Mouse (Mus musculus): ENCODE measurements at regions not wholly inside any gene's neighbourhood (a gene's known extent, or its start where the extent isn't known, plus 50 kb on each side); places are given as distances from the start of the nearest gene placed in this dataset.
"Not testable (repeated sequence)": the region's sequence is repeated elsewhere in the genome, so short reads cannot be mapped to it uniquely, and the experiment has no call there.

GRCm38 (mm10) chr7:138714731-138715130 is 131.1 kb upstream of the Ppp2r2d start:
- Histone ChIP-seq H3K27ac (replicated peaks; ENCODE audit: low read depth, low read length) (no peak overlapping the region), H3K4me2 (ENCODE audit: low read depth, severe bottlenecking) (no peak overlapping the region), H3K27me3 (ENCODE audit: control insufficient read depth, insufficient read depth, low read length) (no peaks in the 10 kb centered on the region), H3K9me3 (ENCODE audit: control insufficient read depth, low read length) (no peaks in the 10 kb centered on the region), H3K9ac (ENCODE audit: low read length) (no peak overlapping the region), H3K36me3 (ENCODE audit: control insufficient read depth, insufficient read depth, low read length) (no peaks in the 10 kb centered on the region), H3K4me1 (ENCODE audit: control insufficient read depth, insufficient read depth, low read length) (no peaks in the 10 kb centered on the region), H3K4me3 (ENCODE audit: low read depth, low read length) (no peak overlapping the region)
- DNase-seq (ENCODE audit: low spot score) = no peak
- 77% methylated on average over 1 of the region's 1 CpGs for WGBS
- ATAC-seq (ENCODE audit: insufficient number of reproducible peaks, low FRiP score, low TSS enrichment, low read depth) = no peak

GRCm38 (mm10) chr7:138708373-138708772 is 137.5 kb upstream of the Ppp2r2d start:
- Histone ChIP-seq H3K4me3 (ENCODE audit: low read depth, low read length) (no peak overlapping the region), H3K9me3 (ENCODE audit: control insufficient read depth, low read length) (no peaks in the 10 kb centered on the region), H3K27me3 (ENCODE audit: control insufficient read depth, insufficient read depth, low read length) (no peaks in the 10 kb centered on the region), H3K4me2 (ENCODE audit: low read depth, severe bottlenecking) (no peak overlapping the region), H3K4me1 (ENCODE audit: control insufficient read depth, insufficient read depth, low read length) (no peaks in the 10 kb centered on the region), H3K9ac (ENCODE audit: low read length) (no peak overlapping the region), H3K36me3 (ENCODE audit: control insufficient read depth, insufficient read depth, low read length) (no peaks in the 10 kb centered on the region), H3K27ac (replicated peaks; ENCODE audit: low read depth, low read length) (no peak overlapping the region)
- DNase-seq (ENCODE audit: low spot score) (no peak), ATAC-seq (ENCODE audit: insufficient number of reproducible peaks, low FRiP score, low TSS enrichment, low read depth) (no peak)
- 74% methylated on average over 6 of the region's 6 CpGs for WGBS

- H3K4me1 ChIP-seq (ENCODE audit: control insufficient read depth, insufficient read depth, low read length); DNase-seq (ENCODE audit: low spot score); H3K36me3 ChIP-seq (ENCODE audit: control insufficient read depth, insufficient read depth, low read length); H3K9ac ChIP-seq (ENCODE audit: low read length); H3K27ac ChIP-seq (replicated peaks; ENCODE audit: low read depth, low read length); ATAC-seq (ENCODE audit: insufficient number of reproducible peaks, low FRiP score, low TSS enrichment, low read depth); H3K9me3 ChIP-seq (ENCODE audit: control insufficient read depth, low read length); H3K4me3 ChIP-seq (ENCODE audit: low read depth, low read length); H3K27me3 ChIP-seq (ENCODE audit: control insufficient read depth, insufficient read depth, low read length); H3K4me2 ChIP-seq (ENCODE audit: low read depth, severe bottlenecking): not testable (repeated sequence)
- 96% methylated on average over 1 of the region's 1 CpGs for WGBS
Observed at GRCm38 (mm10) chr7:138699599-138699998, 146.3 kb upstream of the Ppp2r2d start.

- WGBS = 76% methylated on average over 7 of the region's 7 CpGs
- H3K9me3 ChIP-seq (ENCODE audit: control insufficient read depth, low read length) = no peaks in the 10 kb centered on the region
- no peaks in the 10 kb centered on the region for H3K4me1 ChIP-seq (ENCODE audit: control insufficient read depth, insufficient read depth, low read length)
- DNase-seq (ENCODE audit: low spot score) (no peak), ATAC-seq (ENCODE audit: insufficient number of reproducible peaks, low FRiP score, low TSS enrichment, low read depth) (no peak)
- H3K9ac ChIP-seq (ENCODE audit: low read length) = no peak overlapping the region
- no peak overlapping the region for H3K4me2 ChIP-seq (ENCODE audit: low read depth, severe bottlenecking)
- H3K27me3 ChIP-seq (ENCODE audit: control insufficient read depth, insufficient read depth, low read length) = no peaks in the 10 kb centered on the region
- no peak overlapping the region for H3K4me3 ChIP-seq (ENCODE audit: low read depth, low read length)
- H3K27ac ChIP-seq (replicated peaks; ENCODE audit: low read depth, low read length) = no peak overlapping the region
- H3K36me3 ChIP-seq (ENCODE audit: control insufficient read depth, insufficient read depth, low read length) = no peaks in the 10 kb centered on the region
Observed at GRCm38 (mm10) chr7:138682161-138682560, 163.7 kb upstream of the Ppp2r2d start.

GRCm38 (mm10) chr7:138680530-138680929 is 165.3 kb upstream of the Ppp2r2d start:
- H3K27ac ChIP-seq (replicated peaks; ENCODE audit: low read depth, low read length) = no peak overlapping the region

GRCm38 (mm10) chr7:138679575-138679974 is 166.3 kb upstream of the Ppp2r2d start:
- H3K9ac ChIP-seq (ENCODE audit: low read length) = no peak overlapping the region
- no peak overlapping the region for H3K4me3 ChIP-seq (ENCODE audit: low read depth, low read length)
- H3K27ac ChIP-seq (replicated peaks; ENCODE audit: low read depth, low read length) = no peak overlapping the region
- H3K27me3 ChIP-seq (ENCODE audit: control insufficient read depth, insufficient read depth, low read length) = no peaks in the 10 kb centered on the region
- WGBS = 80% methylated on average over 2 of the region's 2 CpGs
- H3K4me2 ChIP-seq (ENCODE audit: low read depth, severe bottlenecking) = no peak overlapping the region
- no peak for DNase-seq (ENCODE audit: low spot score)
- no peaks in the 10 kb centered on the region for H3K36me3 ChIP-seq (ENCODE audit: control insufficient read depth, insufficient read depth, low read length)
- no peaks in the 10 kb centered on the region for H3K4me1 ChIP-seq (ENCODE audit: control insufficient read depth, insufficient read depth, low read length)
- H3K9me3 ChIP-seq (ENCODE audit: control insufficient read depth, low read length) = no peaks in the 10 kb centered on the region
- no peak for ATAC-seq (ENCODE audit: insufficient number of reproducible peaks, low FRiP score, low TSS enrichment, low read depth)

More at GRCm38 (mm10) chr7:138680530-138680929, 165.3 kb upstream of the Ppp2r2d start:
- ATAC-seq (ENCODE audit: insufficient number of reproducible peaks, low FRiP score, low TSS enrichment, low read depth) = no peak
- WGBS = 73% methylated on average over 5 of the region's 5 CpGs
- no peak overlapping the region for H3K9ac ChIP-seq (ENCODE audit: low read length)
- no peak overlapping the region for H3K4me3 ChIP-seq (ENCODE audit: low read depth, low read length)
- no peak for DNase-seq (ENCODE audit: low spot score)
- H3K27me3 ChIP-seq (ENCODE audit: control insufficient read depth, insufficient read depth, low read length) = no peaks in the 10 kb centered on the region
- no peaks in the 10 kb centered on the region for H3K36me3 ChIP-seq (ENCODE audit: control insufficient read depth, insufficient read depth, low read length)
- no peak overlapping the region for H3K4me2 ChIP-seq (ENCODE audit: low read depth, severe bottlenecking)
- H3K4me1 ChIP-seq (ENCODE audit: control insufficient read depth, insufficient read depth, low read length) = no peaks in the 10 kb centered on the region
- no peaks in the 10 kb centered on the region for H3K9me3 ChIP-seq (ENCODE audit: control insufficient read depth, low read length)

- Histone ChIP-seq H3K4me2 (ENCODE audit: low read depth, severe bottlenecking) (no peak overlapping the region), H3K27me3 (ENCODE audit: control insufficient read depth, insufficient read depth, low read length) (no peaks in the 10 kb centered on the region), H3K9ac (ENCODE audit: low read length) (no peak overlapping the region), H3K36me3 (ENCODE audit: control insufficient read depth, insufficient read depth, low read length) (no peaks in the 10 kb centered on the region), H3K4me1 (ENCODE audit: control insufficient read depth, insufficient read depth, low read length) (0 out of 2 replicates have a peak, but pooled peaks cover 4% of the 10 kb centered on the region), H3K4me3 (ENCODE audit: low read depth, low read length) (no peak overlapping the region), H3K27ac (replicated peaks; ENCODE audit: low read depth, low read length) (no peak overlapping the region), H3K9me3 (ENCODE audit: control insufficient read depth, low read length) (no peaks in the 10 kb centered on the region)
- ATAC-seq (ENCODE audit: insufficient number of reproducible peaks, low FRiP score, low TSS enrichment, low read depth) = no peak
- 38% methylated on average over 1 of the region's 1 CpGs for WGBS
- no peak for DNase-seq (ENCODE audit: low spot score)
Observed at GRCm38 (mm10) chr7:138672959-138673358, 172.9 kb upstream of the Ppp2r2d start.

GRCm38 (mm10) chr7:138668337-138668736 is 177.5 kb upstream of the Ppp2r2d start:
- Histone ChIP-seq H3K4me2 (ENCODE audit: low read depth, severe bottlenecking) (no peak overlapping the region), H3K9ac (ENCODE audit: low read length) (no peak overlapping the region), H3K4me1 (ENCODE audit: control insufficient read depth, insufficient read depth, low read length) (0 out of 2 replicates have a peak, but pooled peaks cover 4% of the 10 kb centered on the region), H3K36me3 (ENCODE audit: control insufficient read depth, insufficient read depth, low read length) (no peaks in the 10 kb centered on the region), H3K9me3 (ENCODE audit: control insufficient read depth, low read length) (no peaks in the 10 kb centered on the region), H3K27me3 (ENCODE audit: control insufficient read depth, insufficient read depth, low read length) (no peaks in the 10 kb centered on the region), H3K27ac (replicated peaks; ENCODE audit: low read depth, low read length) (no peak overlapping the region), H3K4me3 (ENCODE audit: low read depth, low read length) (no peak overlapping the region)
- ATAC-seq (ENCODE audit: insufficient number of reproducible peaks, low FRiP score, low TSS enrichment, low read depth) (no peak), DNase-seq (ENCODE audit: low spot score) (no peak)
- 12% methylated on average over 4 of the region's 4 CpGs for WGBS

GRCm38 (mm10) chr7:138660124-138660523 is 185.8 kb upstream of the Ppp2r2d start:
- no peak for DNase-seq (ENCODE audit: low spot score)
- Histone ChIP-seq H3K27ac (replicated peaks; ENCODE audit: low read depth, low read length) (no peak overlapping the region), H3K9me3 (ENCODE audit: control insufficient read depth, low read length) (no peaks in the 10 kb centered on the region), H3K4me2 (ENCODE audit: low read depth, severe bottlenecking) (no peak overlapping the region), H3K4me3 (ENCODE audit: low read depth, low read length) (no peak overlapping the region), H3K27me3 (ENCODE audit: control insufficient read depth, insufficient read depth, low read length) (no peaks in the 10 kb centered on the region), H3K9ac (ENCODE audit: low read length) (no peak overlapping the region), H3K36me3 (ENCODE audit: control insufficient read depth, insufficient read depth, low read length) (no peaks in the 10 kb centered on the region), H3K4me1 (ENCODE audit: control insufficient read depth, insufficient read depth, low read length) (no peaks in the 10 kb centered on the region)
- 90% methylated on average over 4 of the region's 4 CpGs for WGBS
- ATAC-seq (ENCODE audit: insufficient number of reproducible peaks, low FRiP score, low TSS enrichment, low read depth) = no peak
